Mouse (Mus musculus): ENCODE data around the gene Mlf2.

Mlf2 gene

GRCm38 (mm10) chr6:124898359-124898758 lies 32.8 kb upstream of the Mlf2 start:
- no peaks in the 10 kb centered on the region for H3K36me3 ChIP-seq (ENCODE audit: insufficient read depth, low read length)
- no peaks in the 10 kb centered on the region for H3K9me3 ChIP-seq (ENCODE audit: low read length)
- TF ChIP-seq POU5F1 (IDR thresholded peaks at IDR 0.05; ENCODE audit: borderline replicate concordance, low read length) (no peak), CTCF (conservative IDR thresholded peaks at IDR 0.05; ENCODE audit: low read length) (no peak), NANOG (IDR thresholded peaks at IDR 0.05; ENCODE audit: borderline replicate concordance, low read length) (no peak)
- no peaks in the 10 kb centered on the region for H3K27me3 ChIP-seq (ENCODE audit: insufficient read depth, low read length)
- no peak overlapping the region for H3K4me3 ChIP-seq (replicated peaks; ENCODE audit: low read length)
- peaks cover 54% of the 10 kb centered on the region for H3K4me1 ChIP-seq (replicated peaks; ENCODE audit: low read depth, low read length)

GRCm38 (mm10) chr6:124900056-124900800 lies 31.0 kb upstream of the Mlf2 start:
- peak overlapping the region; percentile 29; the same call in 1 of the 2 replicates for H3K4me3 ChIP-seq (replicated peaks; ENCODE audit: low read length)
- TF ChIP-seq POU5F1 (IDR thresholded peaks at IDR 0.05; ENCODE audit: borderline replicate concordance, low read length) (no peak), NANOG (IDR thresholded peaks at IDR 0.05; ENCODE audit: borderline replicate concordance, low read length) (no peak), CTCF (conservative IDR thresholded peaks at IDR 0.05; ENCODE audit: low read length) (no peak)
- no peaks in the 10 kb centered on the region for H3K36me3 ChIP-seq (ENCODE audit: insufficient read depth, low read length)

GRCm38 (mm10) chr6:124900801-124901480 lies 30.2 kb upstream of the Mlf2 start:
- H3K27me3 ChIP-seq (ENCODE audit: insufficient read depth, low read length), result no peaks in the 10 kb centered on the region
- H3K4me1 ChIP-seq (replicated peaks; ENCODE audit: low read depth, low read length), result peaks cover 67% of the 10 kb centered on the region
- H3K9me3 ChIP-seq (ENCODE audit: low read length), result no peaks in the 10 kb centered on the region
- no peaks in the 10 kb centered on the region for H3K36me3 ChIP-seq (ENCODE audit: insufficient read depth, low read length)
- TF ChIP-seq NANOG (IDR thresholded peaks at IDR 0.05; ENCODE audit: borderline replicate concordance, low read length) (no peak), CTCF (conservative IDR thresholded peaks at IDR 0.05; ENCODE audit: low read length) (no peak), POU5F1 (IDR thresholded peaks at IDR 0.05; ENCODE audit: borderline replicate concordance, low read length) (no peak)
- peak overlapping the region; percentile 29; the same call in 1 of the 2 replicates for H3K4me3 ChIP-seq (replicated peaks; ENCODE audit: low read length)

More at GRCm38 (mm10) chr6:124900056-124900800, 31.0 kb upstream of the Mlf2 start:
- Histone ChIP-seq H3K27me3 (ENCODE audit: insufficient read depth, low read length) (no peaks in the 10 kb centered on the region), H3K4me1 (replicated peaks; ENCODE audit: low read depth, low read length) (peaks cover 63% of the 10 kb centered on the region), H3K9me3 (ENCODE audit: low read length) (no peaks in the 10 kb centered on the region)

DNA sequence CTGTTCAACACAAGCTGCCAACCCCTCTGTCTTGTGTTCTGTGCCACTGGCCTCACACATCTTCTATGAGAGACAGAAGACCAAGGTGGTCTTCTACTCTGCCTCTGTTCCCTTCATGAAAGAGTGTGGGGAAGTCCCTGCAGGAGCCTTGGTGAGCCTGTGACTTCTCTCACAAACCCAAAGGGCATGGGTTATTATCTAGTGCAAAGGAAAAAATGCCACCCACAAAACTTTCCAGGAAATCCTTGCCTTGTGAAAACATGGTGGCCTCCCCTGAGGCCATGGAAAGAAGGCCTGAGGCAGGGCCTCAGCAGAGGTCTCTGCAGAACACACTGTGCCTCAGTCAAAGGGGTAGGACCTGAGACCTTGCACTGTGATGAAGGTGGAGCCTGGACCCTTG lies 29.3 kb upstream of the Mlf2 start:
- TF ChIP-seq CTCF (conservative IDR thresholded peaks at IDR 0.05; ENCODE audit: low read length) (no peak), NANOG (IDR thresholded peaks at IDR 0.05; ENCODE audit: borderline replicate concordance, low read length) (no peak), POU5F1 (IDR thresholded peaks at IDR 0.05; ENCODE audit: borderline replicate concordance, low read length) (no peak)
- H3K4me3 ChIP-seq (replicated peaks; ENCODE audit: low read length), result no peak overlapping the region
- H3K27me3 ChIP-seq (ENCODE audit: insufficient read depth, low read length), result no peaks in the 10 kb centered on the region
- peaks cover 72% of the 10 kb centered on the region for H3K4me1 ChIP-seq (replicated peaks; ENCODE audit: low read depth, low read length)
- no peaks in the 10 kb centered on the region for H3K9me3 ChIP-seq (ENCODE audit: low read length)
- no peaks in the 10 kb centered on the region for H3K36me3 ChIP-seq (ENCODE audit: insufficient read depth, low read length)

DNA sequence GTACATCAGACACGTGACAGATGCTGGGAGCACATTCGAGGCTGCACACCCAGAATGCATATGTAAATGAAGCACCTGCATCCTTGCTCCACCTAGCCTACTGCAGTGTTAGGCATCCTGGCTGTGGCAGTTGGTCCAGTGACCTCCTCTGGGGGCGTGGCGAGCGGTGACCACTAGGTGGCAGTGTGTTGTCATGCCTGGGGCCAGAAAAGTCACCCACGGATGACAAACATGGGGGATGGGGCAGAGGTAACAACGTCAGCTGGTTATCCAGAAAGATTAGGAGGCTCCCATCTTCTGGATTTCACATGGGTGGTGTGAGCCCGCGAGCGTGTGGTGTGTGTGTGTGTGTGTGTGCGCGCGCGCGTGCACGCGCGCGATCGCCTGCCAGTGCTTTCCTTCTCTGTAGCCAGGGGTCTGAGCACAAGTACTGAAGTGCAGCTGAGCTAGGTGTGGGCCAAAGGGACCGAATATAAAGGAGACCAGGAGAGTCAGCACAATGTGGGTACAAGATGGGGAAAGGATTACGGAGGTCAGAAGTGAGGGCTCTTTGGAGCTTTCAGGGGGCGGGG lies 27.5 kb upstream of the Mlf2 start:
- H3K36me3 ChIP-seq (ENCODE audit: insufficient read depth, low read length), result no peaks in the 10 kb centered on the region
- no peak for TF ChIP-seq POU5F1 (IDR thresholded peaks at IDR 0.05; ENCODE audit: borderline replicate concordance, low read length)
- peak; percentile 91 for TF ChIP-seq CTCF (conservative IDR thresholded peaks at IDR 0.05; ENCODE audit: low read length)
- H3K27me3 ChIP-seq (ENCODE audit: insufficient read depth, low read length), result peaks cover 5% of the 10 kb centered on the region; the same call in 1 of the 2 replicates
- no peaks in the 10 kb centered on the region for H3K9me3 ChIP-seq (ENCODE audit: low read length)
- peak overlapping the region; percentile 79 for H3K4me3 ChIP-seq (replicated peaks; ENCODE audit: low read length)
- H3K4me1 ChIP-seq (replicated peaks; ENCODE audit: low read depth, low read length), result peaks cover 81% of the 10 kb centered on the region

DNA sequence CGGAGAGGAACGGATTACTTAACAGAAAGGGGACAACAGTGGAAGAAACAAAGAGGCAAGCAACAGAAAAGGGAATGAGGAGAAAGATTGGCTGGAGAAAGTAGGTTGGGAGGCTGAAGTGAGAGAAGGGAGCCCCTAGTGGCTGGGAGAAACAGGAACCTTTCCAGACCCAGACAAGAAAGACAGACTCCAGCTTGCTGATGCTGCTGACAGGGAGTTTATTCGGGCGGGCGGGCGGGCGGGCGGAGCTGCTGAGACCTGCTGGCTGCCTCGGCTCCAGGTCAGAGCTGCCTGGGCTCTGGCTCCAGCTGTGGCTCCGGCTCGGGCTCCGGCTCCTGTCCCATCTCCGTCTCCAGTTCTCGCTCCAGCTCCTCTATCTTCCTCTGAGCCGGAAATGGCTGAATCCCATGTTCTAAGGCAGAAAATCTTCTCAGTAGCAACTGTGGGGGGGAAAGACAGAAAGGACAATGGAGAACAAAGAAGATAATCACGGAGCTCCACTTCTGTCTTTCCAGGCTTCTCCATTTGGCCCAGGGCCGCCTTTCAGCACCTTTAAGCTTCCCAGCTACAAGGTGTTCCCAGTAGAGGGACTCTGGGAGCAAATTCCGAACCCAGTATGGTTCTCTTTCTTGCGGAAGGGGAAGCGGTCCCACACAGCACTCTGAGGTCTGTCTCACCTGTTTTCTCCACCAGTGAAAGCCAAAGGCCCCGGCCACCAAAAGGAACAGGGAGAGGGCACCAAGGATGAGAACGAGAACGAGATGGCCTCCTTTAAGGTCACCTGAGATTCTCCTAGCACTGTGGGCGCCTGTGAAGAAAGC lies 26.8 kb upstream of the Mlf2 start:
- Histone ChIP-seq H3K9me3 (ENCODE audit: low read length) (no peaks in the 10 kb centered on the region), H3K27me3 (ENCODE audit: insufficient read depth, low read length) (peaks cover 5% of the 10 kb centered on the region; the same call in 1 of the 2 replicates), H3K4me3 (replicated peaks; ENCODE audit: low read length) (peak overlapping the region; percentile 79), H3K36me3 (ENCODE audit: insufficient read depth, low read length) (no peaks in the 10 kb centered on the region), H3K4me1 (replicated peaks; ENCODE audit: low read depth, low read length) (peaks cover 85% of the 10 kb centered on the region)
- TF ChIP-seq CTCF (conservative IDR thresholded peaks at IDR 0.05; ENCODE audit: low read length), result peak; percentile 15; the same call in 1 of the 2 replicates
- TF ChIP-seq POU5F1 (IDR thresholded peaks at IDR 0.05; ENCODE audit: borderline replicate concordance, low read length), result no peak

DNA sequence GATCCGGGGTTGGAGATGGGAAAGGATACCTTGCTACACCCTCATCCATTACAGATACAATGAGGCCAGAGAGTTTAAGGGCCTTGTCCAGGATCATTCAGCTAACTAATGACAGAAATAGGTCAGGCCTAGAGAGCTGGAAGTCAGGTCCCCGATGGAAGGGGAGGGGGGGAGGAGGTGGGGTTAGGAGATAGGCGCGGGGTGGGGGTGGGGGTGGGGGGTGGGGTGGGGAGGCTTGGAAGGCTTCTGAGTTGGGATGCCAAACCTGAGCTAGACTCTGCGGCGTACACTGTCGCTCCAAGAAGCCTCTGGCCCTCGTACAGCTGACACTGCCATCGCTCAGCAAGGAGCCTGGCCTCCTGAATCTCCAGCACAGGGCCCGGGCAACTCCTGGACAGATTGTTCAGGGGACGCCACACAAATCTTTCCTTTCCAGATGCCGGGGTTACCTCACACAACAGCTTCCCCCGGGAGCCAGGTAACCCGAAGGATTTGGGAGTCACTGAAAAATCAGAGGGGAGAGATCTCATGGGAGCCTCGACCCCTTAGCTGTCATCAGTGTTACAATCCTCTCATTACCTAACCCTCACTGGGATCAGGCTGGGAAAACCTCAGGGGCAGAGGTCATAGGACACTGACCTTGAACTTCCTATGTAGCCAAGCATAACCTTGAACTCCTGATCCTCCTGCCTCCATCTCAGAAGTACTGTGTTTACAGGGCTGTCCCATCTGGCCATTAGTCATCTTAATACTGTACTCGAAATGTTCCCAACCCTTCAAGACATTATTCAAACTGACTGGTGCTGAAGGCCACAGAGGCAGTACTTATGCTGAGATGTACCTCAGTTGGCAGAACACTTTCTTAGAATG lies 26.0 kb upstream of the Mlf2 start:
- no peak for TF ChIP-seq POU5F1 (IDR thresholded peaks at IDR 0.05; ENCODE audit: borderline replicate concordance, low read length)
- no peak for TF ChIP-seq NANOG (IDR thresholded peaks at IDR 0.05; ENCODE audit: borderline replicate concordance, low read length)
- no peak for TF ChIP-seq CTCF (conservative IDR thresholded peaks at IDR 0.05; ENCODE audit: low read length)
- Histone ChIP-seq H3K36me3 (ENCODE audit: insufficient read depth, low read length) (no peaks in the 10 kb centered on the region), H3K4me3 (replicated peaks; ENCODE audit: low read length) (peak overlapping the region; percentile 76), H3K4me1 (replicated peaks; ENCODE audit: low read depth, low read length) (peaks cover 85% of the 10 kb centered on the region), H3K27me3 (ENCODE audit: insufficient read depth, low read length) (peaks cover 9% of the 10 kb centered on the region; the same call in 1 of the 2 replicates), H3K9me3 (ENCODE audit: low read length) (no peaks in the 10 kb centered on the region)

Data from E14TG2a.4 (cell line).